8 mouse cellular contexts compared by ENCODE assay signal in genomic region chr16:91841026-91841630, GRCm38 (mm10).
DNase-seq lines count a peak whose midpoint lies in the region; ATAC-seq and TF ChIP-seq lines count a peak whose summit lies in the region.
"Had no signal": no experiment of that assay in that cellular context is flagged by ENCODE, and none has a peak within 500 bp of the region (broad histone marks: within the 10 kb centered on the region; RNA-seq: fewer than 3 reads in every experiment).

No protein-coding gene starts in this region.

- 82% methylated on average over 14 of the region's 14 CpGs for WGBS in lung, embryonic 16.5 days
- 60% methylated on average over 14 of the region's 14 CpGs for WGBS in heart, embryonic 16.5 days
- WGBS in stomach, embryonic 15.5 days, result 74% methylated on average over 14 of the region's 14 CpGs

- H3K9ac ChIP-seq in lung, embryonic 16.5 days (ENCODE audit: low read length), result no peak overlapping the region
- no peak overlapping the region for H3K9ac ChIP-seq in heart, embryonic 16.5 days (ENCODE audit: low read length)
- no peak overlapping the region for H3K9ac ChIP-seq in stomach, embryonic 15.5 days

- ATAC-seq in lung, embryonic 16.5 days (ENCODE audit: low read depth), result peak; percentile 50
- ATAC-seq in heart, embryonic 16.5 days (replicated peaks; ENCODE audit: extremely low read depth, insufficient read depth, low FRiP score), result peak; percentile 75
- ATAC-seq in stomach, embryonic 15.5 days (ENCODE audit: insufficient read depth, low FRiP score, low read depth), result peak; percentile 29; the same call in 1 of the 2 replicates

- H3K4me3 ChIP-seq in lung, embryonic 16.5 days (ENCODE audit: low read length), result no peak overlapping the region
- H3K4me3 ChIP-seq in embryonic fibroblast, embryonic 13.5 days (ENCODE audit: insufficient read depth, low read length), result no peak overlapping the region
- no peak overlapping the region for H3K4me3 ChIP-seq in heart, embryonic 16.5 days (ENCODE audit: low read length)
- H3K4me3 ChIP-seq in stomach, embryonic 15.5 days (replicated peaks), result no peak overlapping the region
- H3K4me3 ChIP-seq: erythroblast, embryonic 14.5 days had no signal

- TF ChIP-seq POLR2A in embryonic fibroblast, embryonic 13.5 days (IDR thresholded peaks at IDR 0.05; ENCODE audit: low read depth, low read length), result no peak

- no peak for TF ChIP-seq CTCF in embryonic fibroblast, embryonic 13.5 days (IDR thresholded peaks at IDR 0.05; ENCODE audit: borderline replicate concordance, insufficient read depth, low read length)

- H3K4me1 ChIP-seq in lung, embryonic 16.5 days (replicated peaks; ENCODE audit: control insufficient read depth, insufficient read depth, low read length), result peaks cover 6% of the 10 kb centered on the region
- H3K4me1 ChIP-seq in embryonic fibroblast, embryonic 13.5 days (ENCODE audit: control insufficient read depth, insufficient read depth, low read length), result peaks cover 19% of the 10 kb centered on the region; the same call in 1 of the 2 replicates
- H3K4me1 ChIP-seq in heart, embryonic 16.5 days (ENCODE audit: control insufficient read depth, insufficient read depth, low read length), result peaks cover 22% of the 10 kb centered on the region
- no peaks in the 10 kb centered on the region for H3K4me1 ChIP-seq in stomach, embryonic 15.5 days

- no peaks in the 10 kb centered on the region for H3K9me3 ChIP-seq in lung, embryonic 16.5 days (ENCODE audit: control insufficient read depth, low read length)
- H3K9me3 ChIP-seq in heart, embryonic 16.5 days (replicated peaks; ENCODE audit: control insufficient read depth, low read length), result no peaks in the 10 kb centered on the region
- no peaks in the 10 kb centered on the region for H3K9me3 ChIP-seq in stomach, embryonic 15.5 days

- DNase-seq in lung, postnatal 25 days (ENCODE audit: low spot score), result no peak
- no peak for DNase-seq in ovary, adult 18-20 months (ENCODE audit: low spot score)
- no peak for DNase-seq in ovary, postnatal 10 days (ENCODE audit: low spot score)

- H3K36me3 ChIP-seq in lung, embryonic 16.5 days (ENCODE audit: control insufficient read depth, insufficient read depth, low read length), result no peaks in the 10 kb centered on the region; the same call in 1 of the 2 replicates
- peaks cover 9% of the 10 kb centered on the region for H3K36me3 ChIP-seq in heart, embryonic 16.5 days (ENCODE audit: control insufficient read depth, insufficient read depth)
- 0 out of 2 replicates have a peak, but pooled peaks cover 2% of the 10 kb centered on the region for H3K36me3 ChIP-seq in stomach, embryonic 15.5 days

- H3K4me2 ChIP-seq in lung, embryonic 16.5 days (ENCODE audit: low read depth, low read length), result no peak overlapping the region
- H3K4me2 ChIP-seq in heart, embryonic 16.5 days (ENCODE audit: low read depth, low read length), result peak overlapping the region; percentile 2; the same call in 1 of the 2 replicates
- no peak overlapping the region for H3K4me2 ChIP-seq in stomach, embryonic 15.5 days

- no peaks in the 10 kb centered on the region for H3K27me3 ChIP-seq in lung, embryonic 16.5 days (ENCODE audit: control insufficient read depth, insufficient read depth, low read depth, low read length)
- H3K27me3 ChIP-seq in heart, embryonic 16.5 days (ENCODE audit: control insufficient read depth, insufficient read depth, low read length), result no peaks in the 10 kb centered on the region
- no peaks in the 10 kb centered on the region for H3K27me3 ChIP-seq in stomach, embryonic 15.5 days (replicated peaks)

- no peak overlapping the region for H3K27ac ChIP-seq in lung, embryonic 16.5 days (ENCODE audit: low read length)
- peak overlapping the region; percentile 80 for H3K27ac ChIP-seq in embryonic fibroblast, embryonic 13.5 days (ENCODE audit: insufficient read depth, low read length)
- peak overlapping the region; percentile 28 for H3K27ac ChIP-seq in heart, embryonic 16.5 days (ENCODE audit: low read length)
- no peak overlapping the region for H3K27ac ChIP-seq in stomach, embryonic 15.5 days

Comparison
In these comparisons a context has a peak if more than half of its experiments do, and no peak if none do; other contexts are left out.
1. H3K27ac ChIP-seq: peak in embryonic fibroblast, embryonic 13.5 days (single experiment) and heart, embryonic 16.5 days (single experiment); none in lung, embryonic 16.5 days (single experiment) and stomach, embryonic 15.5 days (single experiment).
2. Peak in every context shown above with its lines, with median percentiles within 50 percentile points of each other: ATAC-seq.